Mouse (Mus musculus) cortical plate, adult 2 months (tissue): ENCODE measurements at regions not wholly inside any gene's neighbourhood (a gene's known extent, or its start where the extent isn't known, plus 50 kb on each side); places are given as distances from the start of the nearest gene placed in this dataset.

ENCODE experiments used
- CTCF ChIP-seq: fragments of 200-500 bp; IDR thresholded peaks from 2 replicates; pipeline ENCODE4 v1.5.1; 2011; ENCODE audit warnings: mild to moderate bottlenecking, control low read depth, low read length; ENCODE audit not compliant: insufficient read depth; ENCODE audit errors: extremely low read depth
- POLR2A ChIP-seq: fragments of 200-500 bp; IDR thresholded peaks from 2 replicates; pipeline ENCODE4 v1.6.1; 2011; ENCODE audit warnings: mild to moderate bottlenecking, low read length, control low read depth; ENCODE audit not compliant: insufficient read depth; ENCODE audit errors: extremely low read depth

DNA sequence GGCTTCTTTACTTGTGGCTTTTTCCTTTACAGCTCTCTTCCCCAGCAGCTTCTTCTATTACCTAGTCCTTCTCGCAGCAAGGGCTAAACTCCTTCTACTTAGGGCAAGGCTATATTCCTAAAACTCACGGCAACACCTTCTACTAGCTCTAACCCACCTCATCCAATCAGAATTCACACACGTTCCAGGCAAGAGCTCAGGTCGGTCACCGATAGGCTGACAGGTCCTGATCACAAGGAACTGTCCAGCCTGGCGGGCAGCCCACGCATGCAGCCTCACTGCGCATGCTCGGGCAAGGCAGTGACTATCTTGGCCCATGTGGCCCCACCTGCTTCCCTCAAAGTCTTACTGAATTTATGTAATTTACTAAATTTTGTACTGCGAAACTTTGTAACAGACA lies 466.4 kb downstream of the Isl1 start:
- TF ChIP-seq CTCF (no peak), POLR2A (no peak)
